Mouse (Mus musculus) CH12.LX (cell line): ENCODE data around the gene Ergic1. TPM values are rescaled to one million over a fixed set of nuclear protein-coding genes. Genes with fewer than 3 reads are reported as not detected.

Experiments
- DNase-seq: peaks from one replicate; pipeline ENCODE4 v3.0.0-alpha.2; 2013; ENCODE audit errors: extremely low read depth
- H3K27ac ChIP-seq: 2 replicates; pipeline ENCODE4 v1.5.1; 2012; ENCODE audit warnings: low read depth, mild to moderate bottlenecking, control low read depth, moderate library complexity; ENCODE audit not compliant: insufficient read depth
- H3K27me3 ChIP-seq: replicated peaks from 2 replicates; pipeline ENCODE3; 2012; ENCODE audit warnings: inconsistent platforms
- H3K36me3 ChIP-seq, 2 experiments: replicated peaks in 1 of 2; 2 replicates each; pipeline versions ENCODE3 to v1.6.1; 2012; ENCODE audit warnings: inconsistent platforms in 1 of 2, low read length in 1 of 2, mild to moderate bottlenecking in 1 of 2, mixed read lengths in 1 of 2, moderate library complexity in 1 of 2; ENCODE audit not compliant: control insufficient read depth in 1 of 2, insufficient read depth in 1 of 2
- H3K4me1 ChIP-seq, 2 experiments: 2 replicates each; pipeline ENCODE4 v1.6.1; 2012; ENCODE audit warnings: inconsistent platforms in 1 of 2, moderate library complexity in 1 of 2; ENCODE audit not compliant: insufficient read depth in 2 of 2, control insufficient read depth in 1 of 2
- H3K4me2 ChIP-seq: 2 replicates; pipeline ENCODE4 v1.6.1; 2012; ENCODE audit warnings: low read depth, mild to moderate bottlenecking, control low read depth; ENCODE audit not compliant: poor library complexity, insufficient read depth, severe bottlenecking
- H3K4me3 ChIP-seq, 3 experiments: fragments of 150-350 bp in 1 of 3; sonication (generic) in 1 of 3; replicated peaks in 1 of 3; 2 replicates each; pipeline versions ENCODE3 to v1.5.1; 2011 to 2012; ENCODE audit warnings: low read depth in 2 of 3, low read length in 2 of 3, mild to moderate bottlenecking in 2 of 3, moderate library complexity in 2 of 3, control low read depth in 1 of 3, improper control_type of control experiment in 1 of 3, inconsistent platforms in 1 of 3, mixed read lengths in 1 of 3; ENCODE audit not compliant: poor library complexity in 1 of 3
- H3K79me2 ChIP-seq: replicated peaks from 2 replicates; pipeline ENCODE4 v1.6.1; 2012; ENCODE audit warnings: mild to moderate bottlenecking, moderate library complexity; ENCODE audit not compliant: control insufficient read depth, poor library complexity, insufficient read depth, severe bottlenecking; ENCODE audit errors: extremely low read depth
- H3K9ac ChIP-seq: 2 replicates; pipeline ENCODE4 v1.6.1; 2012; ENCODE audit warnings: low read depth, mild to moderate bottlenecking, control low read depth, moderate library complexity; ENCODE audit not compliant: insufficient read depth
- H3K9me3 ChIP-seq: replicated peaks from 2 replicates; pipeline ENCODE3; 2012; ENCODE audit warnings: low read length, inconsistent platforms, mixed read lengths
- BHLHE40 ChIP-seq: IDR thresholded peaks from 2 replicates; pipeline ENCODE4 v1.6.1; 2011; ENCODE audit warnings: mild to moderate bottlenecking, low read depth, low read length, improper control_type of control experiment
- CTCF ChIP-seq, 2 experiments: IDR thresholded peaks in 1 of 2; conservative IDR thresholded peaks in 1 of 2; 2 replicates each; pipeline ENCODE4 v1.5.1; 2011 to 2012; ENCODE audit warnings: low read depth in 2 of 2, low read length in 2 of 2, improper control_type of control experiment in 1 of 2, inconsistent platforms in 1 of 2, mild to moderate bottlenecking in 1 of 2, moderate library complexity in 1 of 2
- E2F4 ChIP-seq: IDR thresholded peaks from 2 replicates; pipeline ENCODE4 v1.6.1; 2011; ENCODE audit warnings: low read depth, low read length, improper control_type of control experiment; ENCODE audit not compliant: insufficient replicate concordance
- ETS1 ChIP-seq: conservative IDR thresholded peaks from 2 replicates; pipeline ENCODE4 v1.6.1; 2012; ENCODE audit warnings: low read depth, mild to moderate bottlenecking, inconsistent platforms, low read length, improper control_type of control experiment, moderate library complexity
- GABPA ChIP-seq: IDR thresholded peaks from 2 replicates; pipeline ENCODE4 v1.6.1; 2012; ENCODE audit warnings: low read depth, low read length, improper control_type of control experiment, inconsistent platforms; ENCODE audit not compliant: insufficient replicate concordance
- JUND ChIP-seq: conservative IDR thresholded peaks from 2 replicates; pipeline ENCODE4 v1.6.1; 2011; ENCODE audit warnings: low read depth, low read length, improper control_type of control experiment
- KAT2A ChIP-seq: IDR thresholded peaks from 2 replicates; pipeline ENCODE4 v1.6.1; 2012; ENCODE audit warnings: low read length, improper control_type of control experiment, inconsistent platforms; ENCODE audit not compliant: insufficient replicate concordance
- MAFK ChIP-seq: IDR thresholded peaks from 2 replicates; pipeline ENCODE4 v1.6.1; 2011; ENCODE audit warnings: low read length, improper control_type of control experiment; ENCODE audit not compliant: insufficient replicate concordance
- MAZ ChIP-seq: IDR thresholded peaks from 2 replicates; pipeline ENCODE4 v1.6.1; 2012; ENCODE audit warnings: low read depth, mild to moderate bottlenecking, inconsistent platforms, low read length, improper control_type of control experiment, moderate library complexity
- MXI1 ChIP-seq: IDR thresholded peaks from 2 replicates; pipeline ENCODE4 v1.6.1; 2011; ENCODE audit warnings: mild to moderate bottlenecking, low read depth, low read length, improper control_type of control experiment
- MYC ChIP-seq: IDR thresholded peaks from 2 replicates; pipeline ENCODE4 v1.6.1; 2011; ENCODE audit warnings: low read depth, mild to moderate bottlenecking, improper control_type of control experiment, low read length
- NRF1 ChIP-seq: IDR thresholded peaks from 2 replicates; pipeline ENCODE4 v1.6.1; 2014; ENCODE audit warnings: low read depth, mild to moderate bottlenecking, inconsistent platforms, low read length, improper control_type of control experiment, moderate library complexity
- PAX5 ChIP-seq: IDR thresholded peaks from 2 replicates; pipeline ENCODE4 v1.6.1; 2012; ENCODE audit warnings: low read length, inconsistent platforms, mixed read lengths
- POLR2AphosphoS2 ChIP-seq: IDR thresholded peaks from 2 replicates; pipeline ENCODE4 v1.6.1; 2011; ENCODE audit warnings: low read depth, low read length, improper control_type of control experiment
- RAD21 ChIP-seq: IDR thresholded peaks from 2 replicates; pipeline ENCODE4 v1.6.1; 2011; ENCODE audit warnings: low read depth, mild to moderate bottlenecking, low read length, improper control_type of control experiment, moderate library complexity
- SIN3A ChIP-seq: IDR thresholded peaks from 2 replicates; pipeline ENCODE4 v1.6.1; 2012; ENCODE audit warnings: low read length, improper control_type of control experiment, inconsistent platforms
- SMC3 ChIP-seq: IDR thresholded peaks from 2 replicates; pipeline ENCODE4 v1.6.1; 2011; ENCODE audit warnings: low read depth, low read length, improper control_type of control experiment
- TBP ChIP-seq: conservative IDR thresholded peaks from 2 replicates; pipeline ENCODE4 v1.6.1; 2011; ENCODE audit warnings: low read depth, low read length, improper control_type of control experiment
- UBTF ChIP-seq: IDR thresholded peaks from 2 replicates; pipeline ENCODE4 v1.6.1; 2012; ENCODE audit warnings: low read depth, mild to moderate bottlenecking, inconsistent platforms, low read length, improper control_type of control experiment, moderate library complexity
- USF2 ChIP-seq: conservative IDR thresholded peaks from 2 replicates; pipeline ENCODE4 v1.6.1; 2011; ENCODE audit warnings: low read depth, low read length, improper control_type of control experiment
- ZMIZ1 ChIP-seq: IDR thresholded peaks from 2 replicates; pipeline ENCODE4 v1.6.1; 2012; ENCODE audit warnings: low read depth, mild to moderate bottlenecking, inconsistent platforms, low read length, improper control_type of control experiment
- ZNF384 ChIP-seq: IDR thresholded peaks from 2 replicates; pipeline ENCODE4 v1.6.1; 2012; ENCODE audit warnings: low read depth, low read length, improper control_type of control experiment, inconsistent platforms
- dilution Hi-C: fragments of 300-500 bp; cut with MboI; formaldehyde crosslinking; loops from 2 replicates; pipeline ENCODE4 v1.14.3; 2020; ENCODE audit warnings: low sequenced_read_pairs; ENCODE audit not compliant: extremely low pct_unique_long_range_greater_than_20kb, extremely low pct_ligation_motif_present
- in situ Hi-C: fragments of 300-500 bp; cut with MboI; formaldehyde crosslinking; loops from 3 replicates; pipeline ENCODE4 v1.14.3; 2019; ENCODE audit warnings: low sequenced_read_pairs, low pct_ligation_motif_present, low pct_unique_long_range_greater_than_20kb, mixed read lengths
- polyA plus RNA-seq: library from polyadenylated mRNA; unstranded; fragments of >175 nt; gene quantifications from 2 replicates; pipeline ENCODE4 v1.2.1, GENCODE M21; 2012; ENCODE audit warnings: low read depth; ENCODE audit not compliant: insufficient read length
- total RNA-seq, 2 experiments: library from RNA; depleted of rRNA; stranded (reverse); fragments of 300-350 nt in 1 of 2; fragments of >200 nt in 1 of 2; gene quantifications; 2 replicates each; pipeline ENCODE4 v1.2.3; 2012 to 2014

Ergic1 gene
- total and polyA plus RNA-seq, 3 experiments: 93.5 to 142 (median 131) TPM

DNA sequence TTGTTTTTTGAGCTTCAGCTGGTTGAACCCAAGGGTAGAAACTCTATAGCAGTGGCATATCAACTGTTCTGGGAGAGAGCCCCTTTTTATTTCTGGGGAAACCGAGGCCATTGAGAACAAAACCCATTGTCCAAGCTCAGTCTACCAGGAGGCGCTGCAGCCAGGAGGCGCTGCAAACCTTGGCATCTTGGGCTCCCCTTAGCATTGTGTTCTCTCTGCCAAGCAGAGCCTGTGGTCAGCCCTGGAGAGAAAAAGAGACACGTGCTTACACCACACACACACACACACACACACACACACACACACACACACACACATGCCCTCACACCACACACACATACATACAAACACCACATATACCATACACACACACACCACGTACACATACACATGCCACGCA lies 59.0 kb downstream of the Ergic1 start:
- H3K27me3 ChIP-seq: no peaks in the 10 kb centered on the region
- TF ChIP-seq CTCF (conservative IDR thresholded peaks at IDR 0.05 in 1 of 2, IDR thresholded peaks at IDR 0.05 in 1 of 2; ENCODE audit: low read depth in 2 of 2, low read length in 2 of 2) (0 out of 4 replicates have a peak, but pooled peaks of 1 of the 2 experiments have one; percentile 2), MAFK (no peak)
- H3K36me3 ChIP-seq: peaks cover 70 to 93% of the 10 kb centered on the region in 2 experiments
- H3K4me2 ChIP-seq: no peak overlapping the region
- H3K9ac ChIP-seq: no peak overlapping the region
- H3K27ac ChIP-seq: no peak overlapping the region
- H3K79me2 ChIP-seq: no peaks in the 10 kb centered on the region
- dilution Hi-C loops (no loop called here), in situ Hi-C loops (no loop called here)
- H3K4me1 ChIP-seq: peaks cover 11 to 55% of the 10 kb centered on the region in 2 experiments; a peak in 3 of 4 replicates
- H3K9me3 ChIP-seq: no peaks in the 10 kb centered on the region
- DNase-seq: no peak
- H3K4me3 ChIP-seq: no peak overlapping the region

DNA sequence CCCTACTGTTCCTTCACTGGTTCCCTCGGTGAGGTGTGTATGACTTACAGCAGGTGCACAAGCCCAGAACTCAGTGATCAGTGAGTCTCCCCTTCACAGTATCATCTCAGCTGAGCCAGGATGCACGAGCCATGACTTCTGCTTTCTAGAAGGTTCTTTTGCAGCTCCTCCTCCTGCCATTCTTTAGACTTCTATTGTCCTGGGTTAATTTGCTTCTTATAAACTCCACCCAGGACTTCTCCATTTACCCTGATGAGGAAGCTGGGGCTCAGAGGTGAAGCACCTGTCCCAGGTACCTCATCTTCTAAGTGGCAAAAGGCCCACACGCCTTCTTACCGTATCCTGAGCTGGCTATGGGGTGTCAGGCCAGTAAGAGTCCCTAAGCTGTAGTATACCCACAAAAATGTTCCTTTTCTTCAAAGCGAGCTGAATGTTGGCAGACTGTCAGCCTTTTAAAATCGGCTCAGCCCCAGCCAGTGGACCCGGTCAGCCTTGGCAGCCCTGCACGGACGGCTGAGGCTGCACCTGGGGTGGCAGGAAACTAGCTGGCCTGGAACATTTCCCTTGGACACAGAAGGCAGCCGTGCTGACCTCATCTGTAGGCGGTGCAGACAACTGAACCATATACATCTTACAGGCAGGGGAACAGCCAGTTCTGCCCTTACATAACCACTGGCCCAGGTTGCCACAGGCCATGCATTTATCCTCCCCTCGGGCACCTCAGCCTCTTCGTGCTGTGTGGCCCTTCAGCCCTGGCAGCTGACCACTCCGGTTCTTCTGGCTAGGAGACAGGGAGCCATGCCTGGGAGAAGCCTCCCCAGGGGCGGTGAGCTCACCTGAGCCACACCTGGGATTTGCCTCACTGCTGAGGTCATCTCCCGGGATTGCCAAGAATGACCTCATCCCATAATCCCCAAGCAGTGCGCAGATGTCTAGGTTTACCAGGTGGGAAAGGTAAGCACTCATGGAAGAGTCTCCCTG lies 59.8 kb downstream of the Ergic1 start:
- in situ Hi-C loops (no loop called here), dilution Hi-C loops (no loop called here)
- peaks cover 72 to 93% of the 10 kb centered on the region in 2 experiments for H3K36me3 ChIP-seq
- no peak overlapping the region for H3K4me3 ChIP-seq
- H3K9me3 ChIP-seq: no peaks in the 10 kb centered on the region
- DNase-seq: no peak
- peaks cover 11 to 55% of the 10 kb centered on the region in 2 experiments; a peak in 3 of 4 replicates for H3K4me1 ChIP-seq
- no peak overlapping the region for H3K4me2 ChIP-seq
- H3K27ac ChIP-seq: no peak overlapping the region
- H3K9ac ChIP-seq: no peak overlapping the region
- TF ChIP-seq ETS1: peak; percentile 38
- peak; percentile 39; the same call in 1 of the 2 replicates for TF ChIP-seq BHLHE40
- no peak for TF ChIP-seq MYC
- TF ChIP-seq, all 38 proteins: peak for 2
- no peaks in the 10 kb centered on the region for H3K27me3 ChIP-seq
- H3K79me2 ChIP-seq: no peaks in the 10 kb centered on the region

- H3K4me3 ChIP-seq: no peak overlapping the region
- H3K27me3 ChIP-seq: no peaks in the 10 kb centered on the region
- dilution Hi-C loops (no loop called here), in situ Hi-C loops (no loop called here)
- H3K9ac ChIP-seq: no peak overlapping the region
- H3K27ac ChIP-seq: no peak overlapping the region
- no peak for DNase-seq
- peaks cover 8 to 46% of the 10 kb centered on the region in 2 experiments; a peak in 3 of 4 replicates for H3K4me1 ChIP-seq
- TF ChIP-seq BHLHE40 (no peak), GABPA (no peak), POLR2AphosphoS2 (no peak), MYC (no peak), E2F4 (no peak), TBP (no peak), PAX5 (no peak), JUND (no peak), NRF1 (no peak), MXI1 (no peak), SIN3A (no peak), UBTF (no peak), ZNF384 (no peak), SMC3 (no peak), USF2 (no peak), MAZ (no peak), RAD21 (no peak), KAT2A (no peak), ZMIZ1 (no peak)
- no peak overlapping the region for H3K4me2 ChIP-seq
- H3K9me3 ChIP-seq: no peaks in the 10 kb centered on the region
- H3K36me3 ChIP-seq: peaks cover 66 to 92% of the 10 kb centered on the region in 2 experiments
- H3K79me2 ChIP-seq: no peaks in the 10 kb centered on the region
Observed at GRCm38 (mm10) chr17:26621912-26622311, 60.6 kb downstream of the Ergic1 start.
